Mouse (Mus musculus) embryonic facial prominence, embryonic 14.5 days (tissue): ENCODE measurements around the gene Crtc1. TPM values are rescaled to one million over a fixed set of nuclear protein-coding genes. Genes with fewer than 3 reads are reported as not detected.

Experiments
- ATAC-seq: fragments of 200-750 bp; cut with Nextera tagmentation; 2 replicates; pipeline ENCODE4 v1.8.0; 2017; ENCODE audit warnings: low read depth, moderate number of reproducible peaks, moderate TSS enrichment
- DNase-seq: peaks from one replicate; pipeline ENCODE4 v3.0.0-alpha.2; 2015; ENCODE audit warnings: low spot score
- H3K27ac ChIP-seq: fragments of 300-500 bp; sonication (generic); replicated peaks from 2 replicates; pipeline ENCODE4 v1.5.1; 2014; ENCODE audit warnings: low read depth, mild to moderate bottlenecking, low read length, moderate library complexity
- H3K27me3 ChIP-seq: fragments of 300-500 bp; sonication (generic); replicated peaks from 2 replicates; pipeline ENCODE4 v1.6.1; 2014; ENCODE audit warnings: low read length; ENCODE audit not compliant: control insufficient read depth, insufficient read depth
- H3K36me3 ChIP-seq: fragments of 300-500 bp; sonication (generic); 2 replicates; pipeline ENCODE4 v1.6.1; 2014; ENCODE audit warnings: low read length, mixed read lengths; ENCODE audit not compliant: control insufficient read depth, insufficient read depth
- H3K4me1 ChIP-seq: fragments of 300-500 bp; sonication (generic); 2 replicates; pipeline ENCODE4 v1.6.1; 2014; ENCODE audit warnings: antibody characterized with exemption, low read length; ENCODE audit not compliant: control insufficient read depth, insufficient read depth
- H3K4me2 ChIP-seq: fragments of 300-500 bp; sonication (generic); 2 replicates; pipeline ENCODE4 v1.6.1; 2014; ENCODE audit warnings: low read depth, mild to moderate bottlenecking, low read length, moderate library complexity, mixed read lengths
- H3K4me3 ChIP-seq: fragments of 300-500 bp; sonication (generic); 2 replicates; pipeline ENCODE4 v1.5.1; 2014; ENCODE audit warnings: low read depth, mild to moderate bottlenecking, low read length
- H3K9ac ChIP-seq: fragments of 300-500 bp; sonication (generic); 2 replicates; pipeline ENCODE4 v1.6.1; 2014; ENCODE audit warnings: low read depth, mild to moderate bottlenecking, low read length, moderate library complexity, mixed read lengths
- H3K9me3 ChIP-seq: fragments of 300-500 bp; sonication (generic); 2 replicates; pipeline ENCODE4 v1.6.1; 2016; ENCODE audit warnings: low read length; ENCODE audit not compliant: control insufficient read depth
- WGBS: fragments of 180-500 bp; shearing (Covaris S2); extraction: QIAGEN DNeasy Blood & Tissue Kit; methylation state at CpG from one replicate; pipeline ENCODE4 v1.1.7; 2014; 5-methylcytosine and 5-hydroxymethylcytosine counted together
- polyA plus RNA-seq: library from polyadenylated mRNA; unstranded; fragments of >200 nt; fragmentation: Nextera tagmentation; extraction: Ambion mirVana; gene quantifications from 2 replicates; pipeline ENCODE4 v1.2.1, GENCODE M21; 2014

Gene Crtc1
- polyA plus RNA-seq, 1 experiment from 2014 or later: 19.3 TPM

GRCm38 (mm10) chr8:70477269-70477982 lies 38.0 kb upstream of the Crtc1 start:
- DNase-seq (peak; percentile 60), ATAC-seq (peak; percentile 27; the same call in 1 of the 2 replicates)
- WGBS: 2% methylated on average over 20 of the region's 21 CpGs
- Histone ChIP-seq H3K4me1 (peaks cover 4% of the 10 kb centered on the region; the same call in 1 of the 2 replicates), H3K4me2 (peak overlapping the region; percentile 89), H3K27ac (no peak overlapping the region), H3K36me3 (0 out of 2 replicates have a peak, but pooled peaks cover 4% of the 10 kb centered on the region), H3K4me3 (peak overlapping the region; percentile 76), H3K27me3 (no peaks in the 10 kb centered on the region), H3K9ac (no peak overlapping the region), H3K9me3 (no peaks in the 10 kb centered on the region)

- H3K36me3 ChIP-seq: 0 out of 2 replicates have a peak, but pooled peaks cover 5% of the 10 kb centered on the region
- H3K27ac ChIP-seq: 0 out of 2 replicates have a peak within 1 kb of the TSS, but pooled peaks have one; percentile 28
These were observed 37.2 kb upstream of the Crtc1 start, which contains the start of gene Klhl26 for GRCm38 (mm10) chr8:70476333-70477268. Gene Klhl26, minus strand, starts transcription at chr8:70476968.

GRCm38 (mm10) chr8:70471856-70472255 lies 32.5 kb upstream of the Crtc1 start:
- no peak overlapping the region for H3K9ac ChIP-seq
- H3K4me2 ChIP-seq: no peak overlapping the region
- H3K27ac ChIP-seq: no peak overlapping the region
- 0 out of 2 replicates have a peak, but pooled peaks cover 10% of the 10 kb centered on the region for H3K36me3 ChIP-seq
- DNase-seq (no peak), ATAC-seq (no peak)
- 97% methylated on average over 7 of the region's 7 CpGs for WGBS
- H3K4me3 ChIP-seq: no peak overlapping the region
- H3K9me3 ChIP-seq: no peaks in the 10 kb centered on the region
- H3K4me1 ChIP-seq: 0 out of 2 replicates have a peak, but pooled peaks cover 4% of the 10 kb centered on the region
- H3K27me3 ChIP-seq: no peaks in the 10 kb centered on the region

More at GRCm38 (mm10) chr8:70476333-70477268, 37.2 kb upstream of the Crtc1 start, which contains the start of gene Klhl26:
- 1% methylated on average over 48 of the region's 53 CpGs for WGBS
- Histone ChIP-seq H3K4me1 (peaks cover 4% of the 10 kb centered on the region; the same call in 1 of the 2 replicates), H3K4me2 (peak within 1 kb of the TSS; percentile 89), H3K9ac (peak within 1 kb of the TSS; percentile 93), H3K9me3 (no peaks in the 10 kb centered on the region), H3K4me3 (peak within 1 kb of the TSS; percentile 76), H3K27me3 (no peaks in the 10 kb centered on the region)
- DNase-seq: peak; percentile 96
- peak; percentile 94 for ATAC-seq

- Histone ChIP-seq H3K4me2 (no peak overlapping the region), H3K36me3 (0 out of 2 replicates have a peak, but pooled peaks cover 10% of the 10 kb centered on the region), H3K4me3 (no peak overlapping the region), H3K27ac (no peak overlapping the region), H3K4me1 (no peaks in the 10 kb centered on the region), H3K27me3 (no peaks in the 10 kb centered on the region), H3K9me3 (no peaks in the 10 kb centered on the region), H3K9ac (no peak overlapping the region)
- WGBS: 76% methylated on average over 2 of the region's 2 CpGs
- ATAC-seq (no peak), DNase-seq (no peak)
These were observed 30.6 kb upstream of the Crtc1 start for GRCm38 (mm10) chr8:70469938-70470337.

- H3K4me1 ChIP-seq: no peaks in the 10 kb centered on the region
- DNase-seq: no peak
- ATAC-seq: no peak
- H3K4me2 ChIP-seq: no peak overlapping the region
- no peak overlapping the region for H3K27ac ChIP-seq
- no peaks in the 10 kb centered on the region for H3K27me3 ChIP-seq
- H3K9me3 ChIP-seq: no peaks in the 10 kb centered on the region
- H3K9ac ChIP-seq: no peak overlapping the region
- 0 out of 2 replicates have a peak, but pooled peaks cover 10% of the 10 kb centered on the region for H3K36me3 ChIP-seq
- no peak overlapping the region for H3K4me3 ChIP-seq
- WGBS: 54% methylated on average over 10 of the region's 10 CpGs
These were observed 30.0 kb upstream of the Crtc1 start for GRCm38 (mm10) chr8:70469295-70469916.

- no peak overlapping the region for H3K4me3 ChIP-seq
- no peaks in the 10 kb centered on the region for H3K4me1 ChIP-seq
- WGBS: 93% methylated on average over 4 of the region's 4 CpGs
- ATAC-seq: no peak
- no peak overlapping the region for H3K9ac ChIP-seq
- DNase-seq: no peak
- 0 out of 2 replicates have a peak, but pooled peaks cover 10% of the 10 kb centered on the region for H3K36me3 ChIP-seq
- no peaks in the 10 kb centered on the region for H3K9me3 ChIP-seq
- no peaks in the 10 kb centered on the region for H3K27me3 ChIP-seq
- H3K27ac ChIP-seq: no peak overlapping the region
- H3K4me2 ChIP-seq: no peak overlapping the region
These were observed 29.4 kb upstream of the Crtc1 start for GRCm38 (mm10) chr8:70468733-70469132.

GRCm38 (mm10) chr8:70467907-70468306 lies 28.5 kb upstream of the Crtc1 start:
- H3K4me2 ChIP-seq: no peak overlapping the region
- no peak overlapping the region for H3K4me3 ChIP-seq
- H3K36me3 ChIP-seq: 0 out of 2 replicates have a peak, but pooled peaks cover 10% of the 10 kb centered on the region
- no peak overlapping the region for H3K9ac ChIP-seq
- WGBS: 56% methylated on average over 1 of the region's 1 CpGs
- H3K9me3 ChIP-seq: no peaks in the 10 kb centered on the region
- no peaks in the 10 kb centered on the region for H3K4me1 ChIP-seq
- no peaks in the 10 kb centered on the region for H3K27me3 ChIP-seq
- H3K27ac ChIP-seq: no peak overlapping the region
- ATAC-seq (no peak), DNase-seq (no peak)

GRCm38 (mm10) chr8:70467229-70467725 lies 27.9 kb upstream of the Crtc1 start:
- peak overlapping the region; percentile 20; the same call in 1 of the 2 replicates for H3K9ac ChIP-seq
- no peak overlapping the region for H3K27ac ChIP-seq
- H3K9me3 ChIP-seq: no peaks in the 10 kb centered on the region
- DNase-seq: no peak
- 62% methylated on average over 5 of the region's 5 CpGs for WGBS
- ATAC-seq: peak; percentile 51
- H3K27me3 ChIP-seq: no peaks in the 10 kb centered on the region
- 0 out of 2 replicates have a peak, but pooled peaks cover 6% of the 10 kb centered on the region for H3K36me3 ChIP-seq
- no peak overlapping the region for H3K4me3 ChIP-seq
- no peak overlapping the region for H3K4me2 ChIP-seq
- no peaks in the 10 kb centered on the region for H3K4me1 ChIP-seq
